Mouse (Mus musculus) forebrain, embryonic 12.5 days (tissue): ENCODE measurements around the gene Aox2. TPM values are rescaled to one million over a fixed set of nuclear protein-coding genes. Genes with fewer than 3 reads are reported as not detected.
A peak's percentile ranks its signal among the peaks of the same experiment; 100 is the strongest.
"Not testable (repeated sequence)": the region's sequence is repeated elsewhere in the genome, so short reads cannot be mapped to it uniquely, and the experiment has no call there.

ENCODE experiments used
- ATAC-seq: fragments of 200-750 bp; cut with Nextera tagmentation; 2 replicates; pipeline ENCODE4 v1.8.0; 2017; ENCODE audit warnings: moderate TSS enrichment; ENCODE audit not compliant: low FRiP score
- H3K27ac ChIP-seq: fragments of 300-500 bp; sonication (generic); 2 replicates; pipeline ENCODE4 v1.5.1; 2016; ENCODE audit warnings: mild to moderate bottlenecking
- H3K27me3 ChIP-seq: fragments of 300-500 bp; sonication (generic); 2 replicates; pipeline ENCODE4 v1.6.1; 2016; ENCODE audit warnings: mild to moderate bottlenecking
- H3K36me3 ChIP-seq: fragments of 300-500 bp; sonication (generic); replicated peaks from 2 replicates; pipeline ENCODE4 v1.6.1; 2016; ENCODE audit warnings: mild to moderate bottlenecking
- H3K4me1 ChIP-seq: fragments of 300-500 bp; sonication (generic); 2 replicates; pipeline ENCODE4 v1.6.1; 2016
- H3K4me2 ChIP-seq: fragments of 300-500 bp; sonication (generic); 2 replicates; pipeline ENCODE4 v1.6.1; 2016; ENCODE audit warnings: mild to moderate bottlenecking, moderate library complexity
- H3K4me3 ChIP-seq: fragments of 300-500 bp; sonication (generic); replicated peaks from 2 replicates; pipeline ENCODE4 v1.5.1; 2016; ENCODE audit warnings: mild to moderate bottlenecking
- H3K9ac ChIP-seq: fragments of 300-500 bp; sonication (generic); 2 replicates; pipeline ENCODE4 v1.6.1; 2016; ENCODE audit warnings: mild to moderate bottlenecking
- H3K9me3 ChIP-seq: fragments of 300-500 bp; sonication (generic); 2 replicates; pipeline ENCODE4 v1.6.1; 2016
- WGBS: fragments of 180-500 bp; shearing (Covaris S2); methylation state at CpG from one replicate; pipeline ENCODE4 v1.1.7; 2016; 5-methylcytosine and 5-hydroxymethylcytosine counted together
- polyA plus RNA-seq: library from polyadenylated mRNA; unstranded; fragments of >200 nt; fragmentation: Nextera tagmentation; extraction: Ambion mirVana; gene quantifications from 2 replicates; pipeline ENCODE4 v1.2.1, GENCODE M21; 2016

Aox2 gene
- polyA plus RNA-seq, 1 experiment from 2014 or later = 0.09 TPM

- no peak overlapping the region for H3K4me2 ChIP-seq
- WGBS = 96% methylated on average over 12 of the region's 12 CpGs
These were observed 86.4 kb downstream of the Aox2 start for GRCm38 (mm10) chr1:58364551-58364950.

GRCm38 (mm10) chr1:58365829-58366228 lies 87.7 kb downstream of the Aox2 start:
- Histone ChIP-seq H3K4me2 (no peak overlapping the region), H3K9ac (no peak overlapping the region), H3K4me1 (no peaks in the 10 kb centered on the region), H3K4me3 (no peak overlapping the region), H3K9me3 (no peaks in the 10 kb centered on the region), H3K36me3 (no peaks in the 10 kb centered on the region), H3K27me3 (no peaks in the 10 kb centered on the region), H3K27ac (no peak overlapping the region)
- 97% methylated on average over 3 of the region's 3 CpGs for WGBS
- ATAC-seq = no peak

More at GRCm38 (mm10) chr1:58364551-58364950, 86.4 kb downstream of the Aox2 start:
- no peaks in the 10 kb centered on the region for H3K4me1 ChIP-seq
- H3K27ac ChIP-seq = no peak overlapping the region
- H3K4me3 ChIP-seq = no peak overlapping the region
- no peak for ATAC-seq
- H3K27me3 ChIP-seq = no peaks in the 10 kb centered on the region
- H3K36me3 ChIP-seq = no peaks in the 10 kb centered on the region
- no peak overlapping the region for H3K9ac ChIP-seq
- no peaks in the 10 kb centered on the region for H3K9me3 ChIP-seq

- H3K4me3 ChIP-seq = no peak overlapping the region
- H3K9me3 ChIP-seq = no peaks in the 10 kb centered on the region
- 87% methylated on average over 12 of the region's 12 CpGs for WGBS
- H3K27ac ChIP-seq = no peak overlapping the region
- no peak for ATAC-seq
- no peaks in the 10 kb centered on the region for H3K27me3 ChIP-seq
- no peak overlapping the region for H3K9ac ChIP-seq
- H3K4me1 ChIP-seq = no peaks in the 10 kb centered on the region
- H3K36me3 ChIP-seq = no peaks in the 10 kb centered on the region
- no peak overlapping the region for H3K4me2 ChIP-seq
These were observed 88.8 kb downstream of the Aox2 start for GRCm38 (mm10) chr1:58366737-58367471.

GRCm38 (mm10) chr1:58369716-58370115 lies 91.6 kb downstream of the Aox2 start:
- H3K9me3 ChIP-seq = no peaks in the 10 kb centered on the region
- no peak overlapping the region for H3K27ac ChIP-seq
- no peak overlapping the region for H3K9ac ChIP-seq
- H3K4me2 ChIP-seq = no peak overlapping the region
- H3K4me3 ChIP-seq = no peak overlapping the region
- ATAC-seq = no peak
- H3K27me3 ChIP-seq = no peaks in the 10 kb centered on the region
- H3K36me3 ChIP-seq = no peaks in the 10 kb centered on the region
- H3K4me1 ChIP-seq = no peaks in the 10 kb centered on the region
- 87% methylated on average over 2 of the region's 2 CpGs for WGBS

GRCm38 (mm10) chr1:58374266-58374665 lies 96.1 kb downstream of the Aox2 start:
- WGBS = 90% methylated on average over 2 of the region's 2 CpGs
- H3K27me3 ChIP-seq, H3K4me3 ChIP-seq, H3K9ac ChIP-seq, H3K4me2 ChIP-seq, H3K9me3 ChIP-seq, ATAC-seq, H3K27ac ChIP-seq, H3K36me3 ChIP-seq, H3K4me1 ChIP-seq: not testable (repeated sequence)

- no peak for ATAC-seq
- no peaks in the 10 kb centered on the region for H3K36me3 ChIP-seq
- no peak overlapping the region for H3K4me2 ChIP-seq
- H3K4me1 ChIP-seq = no peaks in the 10 kb centered on the region
- no peak overlapping the region for H3K4me3 ChIP-seq
- H3K27me3 ChIP-seq = no peaks in the 10 kb centered on the region
- no peak overlapping the region for H3K9ac ChIP-seq
- 83% methylated on average over 3 of the region's 3 CpGs for WGBS
- no peak overlapping the region for H3K27ac ChIP-seq
- no peaks in the 10 kb centered on the region for H3K9me3 ChIP-seq
These were observed 97.5 kb downstream of the Aox2 start for GRCm38 (mm10) chr1:58375574-58376147.

GRCm38 (mm10) chr1:58382586-58383281 lies 104.6 kb downstream of the Aox2 start:
- no peaks in the 10 kb centered on the region for H3K9me3 ChIP-seq
- no peaks in the 10 kb centered on the region for H3K36me3 ChIP-seq
- no peak overlapping the region for H3K4me3 ChIP-seq
- H3K4me1 ChIP-seq = no peaks in the 10 kb centered on the region
- 76% methylated on average over 5 of the region's 5 CpGs for WGBS
- H3K27ac ChIP-seq = no peak overlapping the region
- no peak overlapping the region for H3K4me2 ChIP-seq
- no peak overlapping the region for H3K9ac ChIP-seq
- no peaks in the 10 kb centered on the region for H3K27me3 ChIP-seq
- no peak for ATAC-seq

GRCm38 (mm10) chr1:58391421-58392267 lies 113.5 kb downstream of the Aox2 start:
- Histone ChIP-seq H3K4me2 (peak overlapping the region; percentile 65), H3K36me3 (peaks cover 19% of the 10 kb centered on the region), H3K4me1 (peaks cover 22% of the 10 kb centered on the region), H3K9me3 (no peaks in the 10 kb centered on the region), H3K27me3 (no peaks in the 10 kb centered on the region), H3K9ac (peak overlapping the region; percentile 99), H3K27ac (peak overlapping the region; percentile 98; the same call in 1 of the 2 replicates), H3K4me3 (peak overlapping the region; percentile 99)
- WGBS = 42% methylated on average over 19 of the region's 19 CpGs
- no peak for ATAC-seq

GRCm38 (mm10) chr1:58392268-58392651 lies 114.1 kb downstream of the Aox2 start:
- Histone ChIP-seq H3K4me3 (peak overlapping the region; percentile 99), H3K27me3 (no peaks in the 10 kb centered on the region), H3K36me3 (peaks cover 25% of the 10 kb centered on the region), H3K4me2 (peak overlapping the region; percentile 65), H3K4me1 (peaks cover 22% of the 10 kb centered on the region), H3K9me3 (no peaks in the 10 kb centered on the region), H3K27ac (peak overlapping the region; percentile 98), H3K9ac (peak overlapping the region; percentile 99)
- no peak for ATAC-seq
- under 1% methylated on average over 16 of the region's 16 CpGs for WGBS

- H3K27ac ChIP-seq = peak within 1 kb of the TSS; percentile 98
- H3K9ac ChIP-seq = peak within 1 kb of the TSS; percentile 99
- H3K9me3 ChIP-seq = no peaks in the 10 kb centered on the region
- peaks cover 31% of the 10 kb centered on the region for H3K36me3 ChIP-seq
- peak; percentile 98 for ATAC-seq
- WGBS = 0% methylated on average over 46 of the region's 61 CpGs
- no peaks in the 10 kb centered on the region for H3K27me3 ChIP-seq
- H3K4me1 ChIP-seq = peaks cover 22% of the 10 kb centered on the region
- H3K4me3 ChIP-seq = peak within 1 kb of the TSS; percentile 99
- H3K4me2 ChIP-seq = peak within 1 kb of the TSS; percentile 65
These were observed 114.6 kb downstream of the Aox2 start, which contains the start of gene Bzw1 for GRCm38 (mm10) chr1:58392652-58393283. TSS of gene Bzw1 (plus strand) at chr1:58392898.

GRCm38 (mm10) chr1:58393284-58394195 lies 115.4 kb downstream of the Aox2 start:
- peak overlapping the region; percentile 99 for H3K9ac ChIP-seq
- WGBS = 1% methylated on average over 87 of the region's 90 CpGs
- H3K27me3 ChIP-seq = no peaks in the 10 kb centered on the region
- peak overlapping the region; percentile 65 for H3K4me2 ChIP-seq
- peak overlapping the region; percentile 99 for H3K4me3 ChIP-seq
- ATAC-seq = peak; percentile 75
- H3K4me1 ChIP-seq = peaks cover 22% of the 10 kb centered on the region
- peaks cover 38% of the 10 kb centered on the region for H3K36me3 ChIP-seq
- no peaks in the 10 kb centered on the region for H3K9me3 ChIP-seq
- peak overlapping the region; percentile 98 for H3K27ac ChIP-seq
